Mouse (Mus musculus): ENCODE measurements around the gene Bbs12. TPM values are rescaled to one million over a fixed set of nuclear protein-coding genes. Genes with fewer than 3 reads are reported as not detected.

The Bbs12 gene
- polyA plus RNA-seq, 1 experiment from 2014 or later: 1.5 TPM

GRCm38 (mm10) chr3:37291929-37292328, 20.4 kb upstream of the Bbs12 start:
- no peaks in the 10 kb centered on the region for H3K36me3 ChIP-seq (replicated peaks; ENCODE audit: insufficient read depth, low read length)
- ATAC-seq (no peak), DNase-seq (no peak)
- no peak for TF ChIP-seq EP300 (IDR thresholded peaks at IDR 0.05; ENCODE audit: low read depth)
- no peak for TF ChIP-seq CTCF (IDR thresholded peaks at IDR 0.05; ENCODE audit: low read depth)
- no peaks in the 10 kb centered on the region for H3K9me3 ChIP-seq (ENCODE audit: low read length)
- no peaks in the 10 kb centered on the region for H3K27me3 ChIP-seq (ENCODE audit: insufficient read depth, low read length)
- 76% methylated on average over 2 of the region's 2 CpGs for WGBS (ENCODE audit: insufficient replicate concordance)
- H3K4me1 ChIP-seq (ENCODE audit: insufficient read depth): no peaks in the 10 kb centered on the region
- no peak overlapping the region for H3K4me3 ChIP-seq (ENCODE audit: low read depth, low read length)
- no peak overlapping the region for H3K27ac ChIP-seq (ENCODE audit: low read depth)
- no peak overlapping the region for H3K9ac ChIP-seq (replicated peaks)
- H3K4me2 ChIP-seq (ENCODE audit: low read depth, low read length): no peak overlapping the region

- H3K9me3 ChIP-seq (ENCODE audit: low read length): no peaks in the 10 kb centered on the region
- no peak for ATAC-seq
- no peaks in the 10 kb centered on the region for H3K36me3 ChIP-seq (replicated peaks; ENCODE audit: insufficient read depth, low read length)
- H3K9ac ChIP-seq (replicated peaks): no peak overlapping the region
- H3K27ac ChIP-seq (ENCODE audit: low read depth): no peak overlapping the region
- TF ChIP-seq CTCF (IDR thresholded peaks at IDR 0.05; ENCODE audit: low read depth) (no peak), EP300 (IDR thresholded peaks at IDR 0.05; ENCODE audit: low read depth) (no peak)
- no peak overlapping the region for H3K4me3 ChIP-seq (ENCODE audit: low read depth, low read length)
- no peak for DNase-seq
- no peaks in the 10 kb centered on the region for H3K27me3 ChIP-seq (ENCODE audit: insufficient read depth, low read length)
- no peak overlapping the region for H3K4me2 ChIP-seq (ENCODE audit: low read depth, low read length)
- WGBS (ENCODE audit: insufficient replicate concordance): 54% methylated on average over 2 of the region's 2 CpGs
- no peaks in the 10 kb centered on the region for H3K4me1 ChIP-seq (ENCODE audit: insufficient read depth)
Measured at GRCm38 (mm10) chr3:37292654-37293053, 19.7 kb upstream of the Bbs12 start.

- 78% methylated on average over 3 of the region's 3 CpGs for WGBS (ENCODE audit: insufficient replicate concordance)
- Histone ChIP-seq H3K9ac (replicated peaks) (no peak overlapping the region), H3K27ac (ENCODE audit: low read depth) (no peak overlapping the region), H3K27me3 (ENCODE audit: insufficient read depth, low read length) (no peaks in the 10 kb centered on the region), H3K36me3 (replicated peaks; ENCODE audit: insufficient read depth, low read length) (no peaks in the 10 kb centered on the region), H3K4me3 (ENCODE audit: low read depth, low read length) (no peak overlapping the region), H3K4me1 (ENCODE audit: insufficient read depth) (no peaks in the 10 kb centered on the region; the same call in 1 of the 2 replicates), H3K4me2 (ENCODE audit: low read depth, low read length) (no peak overlapping the region), H3K9me3 (ENCODE audit: low read length) (no peaks in the 10 kb centered on the region)
- TF ChIP-seq CTCF (IDR thresholded peaks at IDR 0.05; ENCODE audit: low read depth) (no peak), EP300 (IDR thresholded peaks at IDR 0.05; ENCODE audit: low read depth) (no peak)
- DNase-seq (no peak), ATAC-seq (no peak)
Measured at GRCm38 (mm10) chr3:37299470-37299869, 12.9 kb upstream of the Bbs12 start.

- H3K4me1 ChIP-seq (ENCODE audit: insufficient read depth): no peaks in the 10 kb centered on the region; the same call in 1 of the 2 replicates
- WGBS (ENCODE audit: insufficient replicate concordance): 35% methylated on average over 12 of the region's 12 CpGs
- H3K36me3 ChIP-seq (replicated peaks; ENCODE audit: insufficient read depth, low read length): no peaks in the 10 kb centered on the region
- no peaks in the 10 kb centered on the region for H3K27me3 ChIP-seq (ENCODE audit: insufficient read depth, low read length)
- H3K27ac ChIP-seq (ENCODE audit: low read depth): no peak overlapping the region
- no peak overlapping the region for H3K9ac ChIP-seq (replicated peaks)
- H3K9me3 ChIP-seq (ENCODE audit: low read length): no peaks in the 10 kb centered on the region
- no peak overlapping the region for H3K4me3 ChIP-seq (ENCODE audit: low read depth, low read length)
- H3K4me2 ChIP-seq (ENCODE audit: low read depth, low read length): no peak overlapping the region
- peak; percentile 72 for DNase-seq
- TF ChIP-seq CTCF (IDR thresholded peaks at IDR 0.05; ENCODE audit: low read depth): peak; percentile 86
- TF ChIP-seq EP300 (IDR thresholded peaks at IDR 0.05; ENCODE audit: low read depth): no peak
- ATAC-seq: no peak
Measured at GRCm38 (mm10) chr3:37302685-37303084, 9.7 kb upstream of the Bbs12 start.

- Histone ChIP-seq H3K27ac (ENCODE audit: low read depth) (0 out of 2 replicates have a peak overlapping the region, but pooled peaks have one; percentile 32), H3K9me3 (ENCODE audit: low read length) (no peaks in the 10 kb centered on the region), H3K4me1 (ENCODE audit: insufficient read depth) (no peaks in the 10 kb centered on the region; the same call in 1 of the 2 replicates), H3K4me2 (ENCODE audit: low read depth, low read length) (no peak overlapping the region), H3K27me3 (ENCODE audit: insufficient read depth, low read length) (no peaks in the 10 kb centered on the region), H3K4me3 (ENCODE audit: low read depth, low read length) (no peak overlapping the region), H3K36me3 (replicated peaks; ENCODE audit: insufficient read depth, low read length) (no peaks in the 10 kb centered on the region), H3K9ac (replicated peaks) (no peak overlapping the region)
- ATAC-seq: peak; percentile 47
- TF ChIP-seq CTCF (IDR thresholded peaks at IDR 0.05; ENCODE audit: low read depth) (no peak), EP300 (IDR thresholded peaks at IDR 0.05; ENCODE audit: low read depth) (peak; percentile 84)
- no peak for DNase-seq
- 46% methylated on average over 8 of the region's 8 CpGs for WGBS (ENCODE audit: insufficient replicate concordance)
Measured at GRCm38 (mm10) chr3:37303392-37304139, 8.8 kb upstream of the Bbs12 start.

GRCm38 (mm10) chr3:37311897-37312369, 421 bp upstream of the Bbs12 start:
- Histone ChIP-seq H3K9ac (replicated peaks) (peak overlapping the region; percentile 91), H3K27me3 (ENCODE audit: insufficient read depth, low read length) (no peaks in the 10 kb centered on the region), H3K4me3 (ENCODE audit: low read depth, low read length) (peak overlapping the region; percentile 95), H3K4me2 (ENCODE audit: low read depth, low read length) (peak overlapping the region; percentile 97), H3K9me3 (ENCODE audit: low read length) (no peaks in the 10 kb centered on the region), H3K4me1 (ENCODE audit: insufficient read depth) (peaks cover 4% of the 10 kb centered on the region; the same call in 1 of the 2 replicates), H3K27ac (ENCODE audit: low read depth) (no peak overlapping the region), H3K36me3 (replicated peaks; ENCODE audit: insufficient read depth, low read length) (no peaks in the 10 kb centered on the region)
- 2% methylated on average over 10 of the region's 10 CpGs for WGBS (ENCODE audit: insufficient replicate concordance)
- ATAC-seq (peak; percentile 46), DNase-seq (no peak)
- TF ChIP-seq EP300 (IDR thresholded peaks at IDR 0.05; ENCODE audit: low read depth): no peak
- TF ChIP-seq CTCF (IDR thresholded peaks at IDR 0.05; ENCODE audit: low read depth): no peak

All from liver, postnatal 0 days (tissue).